Mouse (Mus musculus): ENCODE measurements at regions not wholly inside any gene's neighbourhood (a gene's known extent, or its start where the extent isn't known, plus 50 kb on each side); places are given as distances from the start of the nearest gene placed in this dataset.

- no peak overlapping the region for H3K4me3 ChIP-seq (ENCODE audit: low read depth, low read length)
- no peaks in the 10 kb centered on the region for H3K4me1 ChIP-seq (ENCODE audit: control insufficient read depth, insufficient read depth, low read length)
- WGBS = 83% methylated on average over 5 of the region's 5 CpGs
- ATAC-seq (ENCODE audit: insufficient number of reproducible peaks, insufficient read depth, low FRiP score, low read depth) = no peak
- no peak overlapping the region for H3K9ac ChIP-seq (replicated peaks; ENCODE audit: low read depth, low read length)
- H3K4me2 ChIP-seq (replicated peaks; ENCODE audit: low read depth, low read length) = no peak overlapping the region
- H3K27me3 ChIP-seq (ENCODE audit: control insufficient read depth, insufficient read depth, low read length) = no peaks in the 10 kb centered on the region
- no peak overlapping the region for H3K27ac ChIP-seq (ENCODE audit: low read length)
- no peaks in the 10 kb centered on the region for H3K9me3 ChIP-seq (ENCODE audit: control insufficient read depth, low read depth, low read length)
- no peaks in the 10 kb centered on the region for H3K36me3 ChIP-seq (ENCODE audit: control insufficient read depth, insufficient read depth, low read length)
Observed at GRCm38 (mm10) chr3:52608086-52608426, 339.9 kb downstream of the Foxo1 start.

DNA sequence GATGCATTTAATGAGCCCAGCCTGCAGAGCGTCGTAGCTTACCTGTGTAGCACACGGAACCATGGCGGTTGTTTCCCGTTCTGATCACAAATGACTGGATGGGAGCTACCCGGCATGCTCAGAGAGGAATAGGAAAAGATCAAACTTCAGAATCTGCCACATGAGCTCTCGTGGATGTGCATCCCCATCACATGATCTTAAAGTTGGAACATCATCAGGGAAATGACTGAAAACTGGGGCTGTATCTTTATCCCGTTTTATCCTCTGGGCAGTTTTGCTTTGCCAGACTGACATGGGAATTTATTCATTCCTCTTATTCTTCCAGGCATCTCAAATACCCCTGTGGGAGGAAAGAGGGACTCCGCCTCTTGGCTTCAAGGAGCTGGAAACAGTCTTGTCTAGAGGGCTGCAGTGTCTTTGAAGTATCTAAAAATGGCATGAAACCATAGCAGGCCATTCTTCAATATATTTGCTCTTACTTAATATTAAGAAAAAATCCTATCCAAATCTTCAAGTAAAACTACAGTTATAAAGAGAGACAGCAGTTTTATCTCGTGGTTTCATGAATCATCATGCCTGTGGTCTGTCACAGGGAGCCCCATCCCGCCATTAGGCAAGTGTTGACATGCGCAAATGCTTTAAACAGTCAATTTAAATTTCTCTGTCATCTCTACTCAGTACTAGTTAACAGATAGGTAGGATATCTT is 339.4 kb downstream of the Foxo1 start:
- Histone ChIP-seq H3K27ac (ENCODE audit: low read length) (no peak overlapping the region), H3K4me3 (ENCODE audit: low read depth, low read length) (no peak overlapping the region), H3K27me3 (ENCODE audit: control insufficient read depth, insufficient read depth, low read length) (no peaks in the 10 kb centered on the region), H3K9ac (replicated peaks; ENCODE audit: low read depth, low read length) (no peak overlapping the region), H3K4me1 (ENCODE audit: control insufficient read depth, insufficient read depth, low read length) (no peaks in the 10 kb centered on the region), H3K9me3 (ENCODE audit: control insufficient read depth, low read depth, low read length) (no peaks in the 10 kb centered on the region), H3K4me2 (replicated peaks; ENCODE audit: low read depth, low read length) (no peak overlapping the region), H3K36me3 (ENCODE audit: control insufficient read depth, insufficient read depth, low read length) (no peaks in the 10 kb centered on the region)
- ATAC-seq (ENCODE audit: insufficient number of reproducible peaks, insufficient read depth, low FRiP score, low read depth) = no peak
- 85% methylated on average over 12 of the region's 12 CpGs for WGBS

DNA sequence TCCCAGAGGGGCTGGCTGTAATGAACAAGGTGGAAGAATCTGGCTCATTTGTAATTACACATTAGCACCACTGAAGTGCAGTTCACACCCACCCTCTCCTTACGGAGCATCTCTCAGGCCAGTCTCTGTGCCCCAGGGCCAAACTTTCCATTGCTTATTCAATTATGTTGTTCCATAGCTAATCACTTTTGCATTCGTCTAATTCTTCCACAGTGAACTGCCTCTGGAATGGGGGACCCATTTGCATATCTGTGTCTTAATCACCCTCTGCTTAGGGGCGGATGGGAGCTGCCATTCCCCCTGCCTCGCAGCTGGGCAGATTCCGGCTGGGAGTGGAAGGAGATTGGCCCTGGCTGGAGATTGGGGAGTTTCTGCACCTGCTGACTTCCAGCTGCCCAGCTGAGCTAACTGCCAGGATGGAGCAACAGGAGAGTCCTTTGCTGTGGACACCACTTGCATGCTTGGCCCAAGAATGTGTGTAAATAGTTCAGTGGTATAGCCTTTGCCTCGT is 337.2 kb downstream of the Foxo1 start:
- Histone ChIP-seq H3K4me1 (ENCODE audit: control insufficient read depth, insufficient read depth, low read length) (no peaks in the 10 kb centered on the region), H3K9ac (replicated peaks; ENCODE audit: low read depth, low read length) (no peak overlapping the region), H3K9me3 (ENCODE audit: control insufficient read depth, low read depth, low read length) (no peaks in the 10 kb centered on the region), H3K36me3 (ENCODE audit: control insufficient read depth, insufficient read depth, low read length) (no peaks in the 10 kb centered on the region), H3K27me3 (ENCODE audit: control insufficient read depth, insufficient read depth, low read length) (no peaks in the 10 kb centered on the region), H3K4me2 (replicated peaks; ENCODE audit: low read depth, low read length) (no peak overlapping the region), H3K4me3 (ENCODE audit: low read depth, low read length) (no peak overlapping the region), H3K27ac (ENCODE audit: low read length) (no peak overlapping the region)
- 70% methylated on average over 6 of the region's 6 CpGs for WGBS
- ATAC-seq (ENCODE audit: insufficient number of reproducible peaks, insufficient read depth, low FRiP score, low read depth) = no peak

DNA sequence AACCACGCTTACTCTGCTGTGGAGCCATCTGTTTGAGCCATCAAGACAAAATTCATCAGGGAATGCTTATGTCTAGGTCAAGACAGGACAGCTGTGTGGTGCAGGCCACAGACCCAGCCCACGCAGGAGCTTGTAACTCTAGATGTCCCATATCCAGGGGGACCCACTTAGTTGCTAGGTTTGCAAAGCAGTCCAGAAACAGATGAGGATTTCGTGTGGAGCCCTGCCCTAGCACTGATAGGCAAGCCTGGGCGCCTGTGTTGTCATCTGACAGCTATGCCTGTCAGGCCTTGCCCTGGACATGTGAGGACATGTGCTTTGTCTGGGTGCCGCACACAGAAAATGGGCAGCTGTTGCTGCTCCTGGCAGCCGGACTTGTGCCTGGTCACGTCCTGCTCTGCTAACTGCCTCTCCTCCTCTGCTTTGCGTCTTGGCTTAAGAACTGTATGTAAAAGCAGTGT is 335.1 kb downstream of the Foxo1 start:
- H3K27ac ChIP-seq (ENCODE audit: low read length) = no peak overlapping the region
- H3K9ac ChIP-seq (replicated peaks; ENCODE audit: low read depth, low read length) = no peak overlapping the region
- H3K4me1 ChIP-seq (ENCODE audit: control insufficient read depth, insufficient read depth, low read length) = no peaks in the 10 kb centered on the region
- no peak overlapping the region for H3K4me2 ChIP-seq (replicated peaks; ENCODE audit: low read depth, low read length)
- no peak overlapping the region for H3K4me3 ChIP-seq (ENCODE audit: low read depth, low read length)
- H3K9me3 ChIP-seq (ENCODE audit: control insufficient read depth, low read depth, low read length) = no peaks in the 10 kb centered on the region
- ATAC-seq (ENCODE audit: insufficient number of reproducible peaks, insufficient read depth, low FRiP score, low read depth) = peak; percentile 58; the same call in 1 of the 2 replicates
- H3K36me3 ChIP-seq (ENCODE audit: control insufficient read depth, insufficient read depth, low read length) = no peaks in the 10 kb centered on the region
- H3K27me3 ChIP-seq (ENCODE audit: control insufficient read depth, insufficient read depth, low read length) = no peaks in the 10 kb centered on the region
- WGBS = 54% methylated on average over 8 of the region's 8 CpGs

- H3K27ac ChIP-seq (ENCODE audit: low read length) = no peak overlapping the region
- H3K9ac ChIP-seq (replicated peaks; ENCODE audit: low read depth, low read length) = no peak overlapping the region
- H3K4me1 ChIP-seq (ENCODE audit: control insufficient read depth, insufficient read depth, low read length) = no peaks in the 10 kb centered on the region
- no peak overlapping the region for H3K4me3 ChIP-seq (ENCODE audit: low read depth, low read length)
- H3K9me3 ChIP-seq (ENCODE audit: control insufficient read depth, low read depth, low read length) = no peaks in the 10 kb centered on the region
- no peak for ATAC-seq (ENCODE audit: insufficient number of reproducible peaks, insufficient read depth, low FRiP score, low read depth)
- no peak overlapping the region for H3K4me2 ChIP-seq (replicated peaks; ENCODE audit: low read depth, low read length)
- WGBS = 86% methylated on average over 21 of the region's 21 CpGs
- no peaks in the 10 kb centered on the region for H3K36me3 ChIP-seq (ENCODE audit: control insufficient read depth, insufficient read depth, low read length)
- no peaks in the 10 kb centered on the region for H3K27me3 ChIP-seq (ENCODE audit: control insufficient read depth, insufficient read depth, low read length)
Observed at GRCm38 (mm10) chr3:52601011-52601745, 333.0 kb downstream of the Foxo1 start.

GRCm38 (mm10) chr3:52600581-52600980 is 332.4 kb downstream of the Foxo1 start:
- WGBS = 87% methylated on average over 13 of the region's 13 CpGs
- no peak overlapping the region for H3K4me3 ChIP-seq (ENCODE audit: low read depth, low read length)

DNA sequence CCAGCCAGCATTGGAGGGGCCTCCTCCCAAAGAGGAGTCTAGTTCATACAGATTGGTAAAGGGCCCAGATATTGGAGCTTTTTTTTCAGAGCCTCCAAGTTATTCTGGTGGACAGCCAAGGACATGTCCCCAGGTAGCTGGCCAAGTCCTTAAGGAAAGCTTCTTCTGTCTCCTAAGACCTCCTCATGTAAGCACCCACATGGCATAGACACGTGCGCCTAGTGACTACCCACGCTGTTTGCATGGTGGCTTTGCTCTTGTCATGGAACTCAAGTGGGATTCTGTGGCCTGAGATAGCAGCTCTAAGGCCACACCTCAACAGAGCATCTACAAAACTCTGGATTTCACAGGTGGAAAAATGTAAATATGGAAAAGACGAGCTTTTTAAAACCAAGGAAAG is 332.0 kb downstream of the Foxo1 start:
- Histone ChIP-seq H3K36me3 (ENCODE audit: control insufficient read depth, insufficient read depth, low read length) (no peaks in the 10 kb centered on the region), H3K4me1 (ENCODE audit: control insufficient read depth, insufficient read depth, low read length) (no peaks in the 10 kb centered on the region), H3K9ac (replicated peaks; ENCODE audit: low read depth, low read length) (no peak overlapping the region), H3K9me3 (ENCODE audit: control insufficient read depth, low read depth, low read length) (no peaks in the 10 kb centered on the region), H3K4me3 (ENCODE audit: low read depth, low read length) (no peak overlapping the region), H3K27ac (ENCODE audit: low read length) (no peak overlapping the region), H3K27me3 (ENCODE audit: control insufficient read depth, insufficient read depth, low read length) (no peaks in the 10 kb centered on the region), H3K4me2 (replicated peaks; ENCODE audit: low read depth, low read length) (no peak overlapping the region)
- 91% methylated on average over 4 of the region's 4 CpGs for WGBS
- ATAC-seq (ENCODE audit: insufficient number of reproducible peaks, insufficient read depth, low FRiP score, low read depth) = no peak

More at GRCm38 (mm10) chr3:52600581-52600980, 332.4 kb downstream of the Foxo1 start:
- no peak for ATAC-seq (ENCODE audit: insufficient number of reproducible peaks, insufficient read depth, low FRiP score, low read depth)
- Histone ChIP-seq H3K27ac (ENCODE audit: low read length) (no peak overlapping the region), H3K36me3 (ENCODE audit: control insufficient read depth, insufficient read depth, low read length) (no peaks in the 10 kb centered on the region), H3K9me3 (ENCODE audit: control insufficient read depth, low read depth, low read length) (no peaks in the 10 kb centered on the region), H3K27me3 (ENCODE audit: control insufficient read depth, insufficient read depth, low read length) (no peaks in the 10 kb centered on the region), H3K4me2 (replicated peaks; ENCODE audit: low read depth, low read length) (no peak overlapping the region), H3K9ac (replicated peaks; ENCODE audit: low read depth, low read length) (no peak overlapping the region), H3K4me1 (ENCODE audit: control insufficient read depth, insufficient read depth, low read length) (no peaks in the 10 kb centered on the region)

DNA sequence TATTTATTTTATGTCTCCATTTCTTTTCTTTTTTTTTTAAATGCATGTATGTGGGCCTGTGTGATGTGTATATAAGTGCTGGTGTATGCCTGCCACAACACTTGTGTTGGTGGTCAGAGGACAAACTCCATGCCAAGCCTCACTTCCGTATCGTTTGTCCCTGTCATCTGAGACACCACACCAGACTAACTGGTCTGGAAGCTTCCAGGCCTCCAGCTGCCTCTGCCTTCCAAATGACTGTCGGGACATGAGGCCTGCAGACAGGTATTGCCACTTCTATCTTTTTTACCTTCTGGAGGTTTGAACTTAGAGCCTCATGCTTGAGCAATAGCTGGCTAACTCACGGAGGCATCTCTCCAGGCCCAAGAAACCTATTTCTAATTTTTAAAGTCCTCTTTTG is 318.3 kb downstream of the Foxo1 start:
- H3K4me1 ChIP-seq (ENCODE audit: control insufficient read depth, insufficient read depth, low read length) = no peaks in the 10 kb centered on the region
- no peak overlapping the region for H3K4me3 ChIP-seq (ENCODE audit: low read depth, low read length)
- WGBS = 86% methylated on average over 4 of the region's 4 CpGs
- no peaks in the 10 kb centered on the region for H3K36me3 ChIP-seq (ENCODE audit: control insufficient read depth, insufficient read depth, low read length)
- H3K9ac ChIP-seq (replicated peaks; ENCODE audit: low read depth, low read length) = no peak overlapping the region
- no peak overlapping the region for H3K4me2 ChIP-seq (replicated peaks; ENCODE audit: low read depth, low read length)
- H3K27me3 ChIP-seq (ENCODE audit: control insufficient read depth, insufficient read depth, low read length) = no peaks in the 10 kb centered on the region
- no peak overlapping the region for H3K27ac ChIP-seq (ENCODE audit: low read length)
- ATAC-seq (ENCODE audit: insufficient number of reproducible peaks, insufficient read depth, low FRiP score, low read depth) = no peak
- H3K9me3 ChIP-seq (ENCODE audit: control insufficient read depth, low read depth, low read length) = no peaks in the 10 kb centered on the region

Measured in stomach, embryonic 14.5 days (tissue).